ENCODE assay signal across 17 mouse cellular contexts in genomic region chr17:85614011-85614721, GRCm38 (mm10). TPM values are rescaled to one million over a fixed set of nuclear protein-coding genes. Genes with fewer than 3 reads are reported as not detected.
A peak's percentile ranks its signal among the peaks of the same experiment; 100 is the strongest.
DNase-seq lines count a peak whose midpoint lies in the region; ATAC-seq and TF ChIP-seq lines count a peak whose summit lies in the region.
"Had no signal": no experiment of that assay in that cellular context is flagged by ENCODE, and none has a peak within 500 bp of the region (broad histone marks: within the 10 kb centered on the region; RNA-seq: fewer than 3 reads in every experiment).

No protein-coding gene starts in this region.

- WGBS in embryonic facial prominence, embryonic 15.5 days = under 1% methylated on average over 30 of the region's 30 CpGs
- WGBS in limb, embryonic 14.5 days = under 1% methylated on average over 29 of the region's 30 CpGs
- under 1% methylated on average over 30 of the region's 30 CpGs for WGBS in hindbrain, embryonic 14.5 days

- H3K27me3 ChIP-seq in embryonic facial prominence, embryonic 15.5 days = peaks cover 100% of the 10 kb centered on the region
- peaks cover 100% of the 10 kb centered on the region for H3K27me3 ChIP-seq in limb, embryonic 14.5 days (ENCODE audit: control insufficient read depth, insufficient read depth, low read length)
- H3K27me3 ChIP-seq in hindbrain, embryonic 14.5 days (ENCODE audit: control insufficient read depth, insufficient read depth, low read length) = peaks cover 99% of the 10 kb centered on the region

- H3K4me3 ChIP-seq in embryonic facial prominence, embryonic 15.5 days (replicated peaks) = peak overlapping the region; percentile 21
- H3K4me3 ChIP-seq in limb, embryonic 14.5 days (replicated peaks; ENCODE audit: low read length) = peak overlapping the region; percentile 12; the same call in 1 of the 2 replicates
- no peak overlapping the region for H3K4me3 ChIP-seq in hindbrain, embryonic 14.5 days (replicated peaks; ENCODE audit: low read length)
- H3K4me3 ChIP-seq: neural tube, embryonic 13.5 days had no signal

- peak overlapping the region; percentile 30; the same call in 1 of the 2 replicates for H3K4me2 ChIP-seq in embryonic facial prominence, embryonic 15.5 days (replicated peaks)
- H3K4me2 ChIP-seq in limb, embryonic 14.5 days (replicated peaks; ENCODE audit: low read depth, low read length, severe bottlenecking) = no peak overlapping the region
- no peak overlapping the region for H3K4me2 ChIP-seq in hindbrain, embryonic 14.5 days (replicated peaks)
- H3K4me2 ChIP-seq: neural tube, embryonic 13.5 days had no signal

- no peaks in the 10 kb centered on the region for H3K36me3 ChIP-seq in embryonic facial prominence, embryonic 15.5 days
- H3K36me3 ChIP-seq in limb, embryonic 14.5 days (ENCODE audit: control insufficient read depth, insufficient read depth, low read length) = no peaks in the 10 kb centered on the region
- H3K36me3 ChIP-seq in hindbrain, embryonic 14.5 days (replicated peaks; ENCODE audit: control insufficient read depth, insufficient read depth) = no peaks in the 10 kb centered on the region
- H3K36me3 ChIP-seq: heart, embryonic 13.5 days; neural tube, embryonic 13.5 days had no signal

- H3K9me3 ChIP-seq in embryonic facial prominence, embryonic 15.5 days (replicated peaks) = no peaks in the 10 kb centered on the region
- no peaks in the 10 kb centered on the region for H3K9me3 ChIP-seq in limb, embryonic 14.5 days (ENCODE audit: control insufficient read depth, low read length)
- no peaks in the 10 kb centered on the region for H3K9me3 ChIP-seq in hindbrain, embryonic 14.5 days (ENCODE audit: control insufficient read depth, low read length)
- H3K9me3 ChIP-seq: heart, embryonic 13.5 days; neural tube, embryonic 13.5 days had no signal

- no peak for ATAC-seq in embryonic facial prominence, embryonic 15.5 days (ENCODE audit: insufficient number of reproducible peaks, low FRiP score, low TSS enrichment, low read depth)
- no peak for ATAC-seq in limb, embryonic 14.5 days (ENCODE audit: low FRiP score, low read depth)
- no peak for ATAC-seq in hindbrain, embryonic 14.5 days (ENCODE audit: low FRiP score)
- ATAC-seq: inflammation-experienced regulatory T-cells, adult 6 months; liver, postnatal 0 days had no signal

- no peak overlapping the region for H3K9ac ChIP-seq in embryonic facial prominence, embryonic 15.5 days
- no peak overlapping the region for H3K9ac ChIP-seq in limb, embryonic 14.5 days (ENCODE audit: low read depth, low read length, severe bottlenecking)
- H3K9ac ChIP-seq in hindbrain, embryonic 14.5 days = no peak overlapping the region
- H3K9ac ChIP-seq: heart, embryonic 13.5 days; liver, postnatal 0 days; neural tube, embryonic 13.5 days had no signal

- no peak overlapping the region for H3K27ac ChIP-seq in embryonic facial prominence, embryonic 15.5 days (replicated peaks)
- H3K27ac ChIP-seq in limb, embryonic 14.5 days (replicated peaks; ENCODE audit: low read depth, low read length) = no peak overlapping the region
- no peak overlapping the region for H3K27ac ChIP-seq in hindbrain, embryonic 14.5 days
- H3K27ac ChIP-seq: heart, embryonic 13.5 days; neural tube, embryonic 13.5 days had no signal

- peak; percentile 8 for DNase-seq in urinary bladder, postnatal 10 days (ENCODE audit: low spot score)
- no peak for DNase-seq in urinary bladder, postnatal 25 days (ENCODE audit: low spot score)
- no peak for DNase-seq in limb, embryonic 14.5 days (ENCODE audit: low spot score)
- DNase-seq in right cerebral cortex, adult 2 months (ENCODE audit: low spot score in 2 of 2) = no peak
- DNase-seq in natural killer cell, adult 2 months (ENCODE audit: low spot score in 2 of 2) = no peak
- no peak for DNase-seq in thymus, postnatal 14 days
- no peak for DNase-seq in hindbrain, embryonic 14.5 days (ENCODE audit: low spot score)
- DNase-seq: cerebellum, adult 11-12 months; kidney, postnatal 36 days; liver, postnatal 0 days; right cerebral cortex, postnatal 25 days had no signal

- peaks cover 20% of the 10 kb centered on the region for H3K4me1 ChIP-seq in embryonic facial prominence, embryonic 15.5 days
- 0 out of 2 replicates have a peak, but pooled peaks cover 4% of the 10 kb centered on the region for H3K4me1 ChIP-seq in limb, embryonic 14.5 days (ENCODE audit: control insufficient read depth, insufficient read depth, low read length)
- H3K4me1 ChIP-seq in hindbrain, embryonic 14.5 days (replicated peaks; ENCODE audit: control insufficient read depth, insufficient read depth, low read length) = no peaks in the 10 kb centered on the region

- no peak for TF ChIP-seq POLR2A in limb, embryonic 14.5 days (IDR thresholded peaks at IDR 0.05; ENCODE audit: borderline replicate concordance, extremely low read depth, insufficient read depth, insufficient read length)

RNA-seq across cellular contexts. Expression of gene Six3, which starts 0.8 kb away (rescaled TPM):
- 6.0 and 6.6 TPM in 2 replicates for polyA plus RNA-seq in embryonic facial prominence, embryonic 15.5 days (2015; fragmentation: Nextera tagmentation; extraction: Ambion mirVana)
- 0.03 and 0.11 TPM in 2 replicates for polyA plus RNA-seq in limb, embryonic 14.5 days (2012; rRNA removed)
- not detected in 2 replicates for polyA plus RNA-seq in limb, embryonic 14.5 days (2014; fragmentation: Nextera tagmentation; extraction: Ambion mirVana)
- 0.52 TPM in 1 of 2 replicates, not detected in the other for polyA plus RNA-seq in hindbrain, embryonic 14.5 days (2014; fragmentation: Nextera tagmentation; extraction: Ambion mirVana)
- polyA plus RNA-seq: heart, embryonic 13.5 days; liver, postnatal 0 days; neural tube, embryonic 13.5 days; stomach, embryonic 14.5 days; urinary bladder, adult 2 months had no signal
